14 mouse cellular contexts compared by ENCODE assay signal in the genomic region with DNA sequence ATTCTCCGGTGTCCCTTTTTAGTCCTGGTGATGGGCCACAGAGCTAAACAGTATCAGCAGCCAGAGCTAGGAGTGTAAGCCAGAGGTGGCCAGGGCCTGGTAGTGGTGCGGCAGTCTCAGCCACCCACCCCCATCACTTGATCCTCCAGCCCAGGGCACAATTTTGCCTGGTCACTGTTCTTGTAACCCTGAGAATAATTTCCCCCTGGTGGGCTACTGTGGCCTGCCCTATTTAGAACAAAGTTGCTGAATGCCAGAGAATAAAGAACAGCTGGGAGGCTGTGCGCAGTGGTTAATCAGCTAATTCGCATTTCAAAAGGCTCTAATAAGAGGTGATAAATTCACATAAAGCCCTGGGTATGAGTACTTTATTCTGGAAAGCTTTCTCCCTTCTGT.
DNase-seq lines count a peak whose midpoint lies in the region; ATAC-seq and TF ChIP-seq lines count a peak whose summit lies in the region.
"Had no signal": no experiment of that assay in that cellular context is flagged by ENCODE, and none has a peak within 500 bp of the region (broad histone marks: within the 10 kb centered on the region; RNA-seq: fewer than 3 reads in every experiment).

No protein-coding gene starts in this region.

- TF ChIP-seq CTCF in lung, postnatal 0 days (IDR thresholded peaks at IDR 0.05), result no peak

- peaks cover 45% of the 10 kb centered on the region for H3K4me1 ChIP-seq in embryonic facial prominence, embryonic 12.5 days
- H3K4me1 ChIP-seq in hindbrain, embryonic 14.5 days (replicated peaks; ENCODE audit: control insufficient read depth, insufficient read depth, low read length), result peaks cover 54% of the 10 kb centered on the region
- peaks cover 40% of the 10 kb centered on the region for H3K4me1 ChIP-seq in midbrain, embryonic 16.5 days (ENCODE audit: control insufficient read depth, insufficient read depth, low read length)
- no peaks in the 10 kb centered on the region for H3K4me1 ChIP-seq in lung, postnatal 0 days (ENCODE audit: insufficient read depth, low read depth, low read length)

- no peaks in the 10 kb centered on the region for H3K9me3 ChIP-seq in embryonic facial prominence, embryonic 12.5 days
- H3K9me3 ChIP-seq in hindbrain, embryonic 14.5 days (ENCODE audit: control insufficient read depth, low read length), result no peaks in the 10 kb centered on the region
- no peaks in the 10 kb centered on the region for H3K9me3 ChIP-seq in midbrain, embryonic 16.5 days (replicated peaks; ENCODE audit: control insufficient read depth, low read length, poor library complexity, severe bottlenecking)
- no peaks in the 10 kb centered on the region for H3K9me3 ChIP-seq in lung, postnatal 0 days (ENCODE audit: low read length)
- H3K9me3 ChIP-seq: G1E; heart, embryonic 15.5 days; kidney, embryonic 15.5 days; lung, embryonic 15.5 days had no signal

- peak overlapping the region; percentile 19; the same call in 1 of the 2 replicates for H3K9ac ChIP-seq in embryonic facial prominence, embryonic 12.5 days
- H3K9ac ChIP-seq in hindbrain, embryonic 14.5 days, result no peak overlapping the region
- peak overlapping the region; percentile 21; the same call in 1 of the 2 replicates for H3K9ac ChIP-seq in midbrain, embryonic 16.5 days (ENCODE audit: low read depth, low read length)
- no peak overlapping the region for H3K9ac ChIP-seq in lung, postnatal 0 days (replicated peaks; ENCODE audit: low read depth)
- H3K9ac ChIP-seq: heart, embryonic 15.5 days; kidney, embryonic 15.5 days; lung, embryonic 15.5 days had no signal

- no peak for TF ChIP-seq EP300 in lung, postnatal 0 days (IDR thresholded peaks at IDR 0.05)

- peak overlapping the region; percentile 80 for H3K27ac ChIP-seq in embryonic facial prominence, embryonic 12.5 days
- H3K27ac ChIP-seq in hindbrain, embryonic 14.5 days, result peak overlapping the region; percentile 65
- peak overlapping the region; percentile 79 for H3K27ac ChIP-seq in midbrain, embryonic 16.5 days (ENCODE audit: low read length)
- H3K27ac ChIP-seq in lung, postnatal 0 days (ENCODE audit: low read length), result no peak overlapping the region
- H3K27ac ChIP-seq: heart, embryonic 15.5 days; kidney, embryonic 15.5 days; lung, embryonic 15.5 days had no signal

- H3K4me2 ChIP-seq in embryonic facial prominence, embryonic 12.5 days (replicated peaks), result peak overlapping the region; percentile 19
- no peak overlapping the region for H3K4me2 ChIP-seq in hindbrain, embryonic 14.5 days (replicated peaks)
- no peak overlapping the region for H3K4me2 ChIP-seq in midbrain, embryonic 16.5 days (ENCODE audit: low read length)
- no peak overlapping the region for H3K4me2 ChIP-seq in lung, postnatal 0 days (replicated peaks; ENCODE audit: low read depth, low read length)
- H3K4me2 ChIP-seq: heart, embryonic 15.5 days; kidney, embryonic 15.5 days; lung, embryonic 15.5 days had no signal

- no peaks in the 10 kb centered on the region for H3K36me3 ChIP-seq in embryonic facial prominence, embryonic 12.5 days
- H3K36me3 ChIP-seq in hindbrain, embryonic 14.5 days (replicated peaks; ENCODE audit: control insufficient read depth, insufficient read depth), result no peaks in the 10 kb centered on the region
- no peaks in the 10 kb centered on the region for H3K36me3 ChIP-seq in midbrain, embryonic 16.5 days (ENCODE audit: control insufficient read depth, insufficient read depth, low read length)
- H3K36me3 ChIP-seq in lung, postnatal 0 days (ENCODE audit: insufficient read depth, low read length), result no peaks in the 10 kb centered on the region
- H3K36me3 ChIP-seq: heart, embryonic 15.5 days; kidney, embryonic 15.5 days; lung, embryonic 15.5 days had no signal

- no peak for ATAC-seq in embryonic facial prominence, embryonic 12.5 days (ENCODE audit: insufficient number of reproducible peaks, insufficient read depth, low FRiP score, low TSS enrichment)
- ATAC-seq in hindbrain, embryonic 14.5 days (ENCODE audit: low FRiP score), result peak; percentile 9; the same call in 1 of the 2 replicates
- peak; percentile 49; the same call in 1 of the 2 replicates for ATAC-seq in midbrain, embryonic 16.5 days
- no peak for ATAC-seq in lung, postnatal 0 days

- H3K27me3 ChIP-seq in embryonic facial prominence, embryonic 12.5 days, result peaks cover 8% of the 10 kb centered on the region; the same call in 1 of the 2 replicates
- H3K27me3 ChIP-seq in hindbrain, embryonic 14.5 days (ENCODE audit: control insufficient read depth, insufficient read depth, low read length), result no peaks in the 10 kb centered on the region
- H3K27me3 ChIP-seq in midbrain, embryonic 16.5 days (ENCODE audit: control insufficient read depth, insufficient read depth, low read depth, low read length), result no peaks in the 10 kb centered on the region
- H3K27me3 ChIP-seq in lung, postnatal 0 days (replicated peaks; ENCODE audit: insufficient read depth, low read length), result no peaks in the 10 kb centered on the region
- H3K27me3 ChIP-seq: heart, embryonic 15.5 days; kidney, embryonic 15.5 days; lung, embryonic 15.5 days had no signal

- H3K4me3 ChIP-seq in embryonic facial prominence, embryonic 12.5 days, result no peak overlapping the region
- H3K4me3 ChIP-seq in hindbrain, embryonic 14.5 days (replicated peaks; ENCODE audit: low read length), result no peak overlapping the region
- H3K4me3 ChIP-seq in midbrain, embryonic 16.5 days (ENCODE audit: low read depth, low read length), result no peak overlapping the region
- no peak overlapping the region for H3K4me3 ChIP-seq in lung, postnatal 0 days (ENCODE audit: low read depth, low read length)
- H3K4me3 ChIP-seq: heart, embryonic 15.5 days; kidney, embryonic 15.5 days; lung, embryonic 15.5 days had no signal

- peak; percentile 87 for DNase-seq in ZHBTc4 (ENCODE audit: low read depth, low spot score)
- DNase-seq in hindbrain, embryonic 14.5 days (ENCODE audit: low spot score), result no peak
- DNase-seq in lung, postnatal 0 days (ENCODE audit: low spot score), result no peak
- DNase-seq in thymus, postnatal 14 days, result no peak
- DNase-seq in spleen, postnatal 36 days (ENCODE audit: low spot score in 2 of 2), result no peak
- no peak for DNase-seq in lung, postnatal 14 days
- DNase-seq: adrenal gland, adult 2 months; cerebellum, adult 8-10 months had no signal

- 34% methylated on average over 4 of the region's 4 CpGs for WGBS in embryonic facial prominence, embryonic 12.5 days
- 16% methylated on average over 4 of the region's 4 CpGs for WGBS in hindbrain, embryonic 14.5 days
- 16% methylated on average over 4 of the region's 4 CpGs for WGBS in midbrain, embryonic 16.5 days
- WGBS in lung, postnatal 0 days, result 82% methylated on average over 4 of the region's 4 CpGs

Comparison
In these comparisons a context has a peak if more than half of its experiments do, and no peak if none do; other contexts are left out.
1. ATAC-seq: peak in hindbrain, embryonic 14.5 days (single experiment) and midbrain, embryonic 16.5 days (single experiment); none in embryonic facial prominence, embryonic 12.5 days (single experiment) and lung, postnatal 0 days (single experiment).
2. H3K9ac ChIP-seq: peak in embryonic facial prominence, embryonic 12.5 days (single experiment) and midbrain, embryonic 16.5 days (single experiment); none in hindbrain, embryonic 14.5 days (single experiment) and lung, postnatal 0 days (single experiment).